Mouse (Mus musculus) intestine, embryonic 15.5 days (tissue): ENCODE results near the gene Cdc42bpg. TPM values are rescaled to one million over a fixed set of nuclear protein-coding genes. Genes with fewer than 3 reads are reported as not detected.

ENCODE experiments used
- ATAC-seq: fragments of 200-750 bp; cut with Nextera tagmentation; 2 replicates; pipeline ENCODE4 v1.8.0; 2017; ENCODE audit warnings: moderate TSS enrichment, moderate library complexity
- H3K27ac ChIP-seq: fragments of 300-500 bp; sonication (generic); 2 replicates; pipeline ENCODE4 v1.5.1; 2015; ENCODE audit warnings: mild to moderate bottlenecking, inconsistent platforms
- H3K27me3 ChIP-seq: fragments of 300-500 bp; sonication (generic); replicated peaks from 2 replicates; pipeline ENCODE4 v1.6.1; 2015; ENCODE audit warnings: inconsistent platforms
- H3K36me3 ChIP-seq: fragments of 300-500 bp; sonication (generic); 2 replicates; pipeline ENCODE4 v1.6.1; 2015; ENCODE audit warnings: inconsistent platforms
- H3K4me1 ChIP-seq: fragments of 300-500 bp; sonication (generic); replicated peaks from 2 replicates; pipeline ENCODE4 v1.6.1; 2015; ENCODE audit warnings: inconsistent platforms
- H3K4me2 ChIP-seq: fragments of 300-500 bp; sonication (generic); replicated peaks from 2 replicates; pipeline ENCODE4 v1.6.1; 2015; ENCODE audit warnings: mild to moderate bottlenecking, inconsistent platforms
- H3K4me3 ChIP-seq: fragments of 300-500 bp; sonication (generic); replicated peaks from 2 replicates; pipeline ENCODE4 v1.5.1; 2015; ENCODE audit warnings: inconsistent platforms
- H3K9ac ChIP-seq: fragments of 300-500 bp; sonication (generic); 2 replicates; pipeline ENCODE4 v1.6.1; 2015; ENCODE audit warnings: inconsistent platforms
- H3K9me3 ChIP-seq: fragments of 300-500 bp; sonication (generic); 2 replicates; pipeline ENCODE4 v1.6.1; 2016; ENCODE audit warnings: inconsistent platforms
- WGBS: fragments of 180-500 bp; shearing (Covaris S2); methylation state at CpG from one replicate; pipeline ENCODE4 v1.1.7; 2015; 5-methylcytosine and 5-hydroxymethylcytosine counted together
- polyA plus RNA-seq: library from polyadenylated mRNA; unstranded; fragments of >200 nt; fragmentation: Nextera tagmentation; extraction: Ambion mirVana; gene quantifications from 2 replicates; pipeline ENCODE4 v1.2.1, GENCODE M21; 2015

Gene Cdc42bpg
- polyA plus RNA-seq, 1 experiment from 2014 or later: 1.0 TPM

GRCm38 (mm10) chr19:6349215-6349983 lies 43.1 kb downstream of the Cdc42bpg start:
- ATAC-seq: no peak
- H3K27ac ChIP-seq: no peak overlapping the region
- H3K9me3 ChIP-seq: no peaks in the 10 kb centered on the region

DNA sequence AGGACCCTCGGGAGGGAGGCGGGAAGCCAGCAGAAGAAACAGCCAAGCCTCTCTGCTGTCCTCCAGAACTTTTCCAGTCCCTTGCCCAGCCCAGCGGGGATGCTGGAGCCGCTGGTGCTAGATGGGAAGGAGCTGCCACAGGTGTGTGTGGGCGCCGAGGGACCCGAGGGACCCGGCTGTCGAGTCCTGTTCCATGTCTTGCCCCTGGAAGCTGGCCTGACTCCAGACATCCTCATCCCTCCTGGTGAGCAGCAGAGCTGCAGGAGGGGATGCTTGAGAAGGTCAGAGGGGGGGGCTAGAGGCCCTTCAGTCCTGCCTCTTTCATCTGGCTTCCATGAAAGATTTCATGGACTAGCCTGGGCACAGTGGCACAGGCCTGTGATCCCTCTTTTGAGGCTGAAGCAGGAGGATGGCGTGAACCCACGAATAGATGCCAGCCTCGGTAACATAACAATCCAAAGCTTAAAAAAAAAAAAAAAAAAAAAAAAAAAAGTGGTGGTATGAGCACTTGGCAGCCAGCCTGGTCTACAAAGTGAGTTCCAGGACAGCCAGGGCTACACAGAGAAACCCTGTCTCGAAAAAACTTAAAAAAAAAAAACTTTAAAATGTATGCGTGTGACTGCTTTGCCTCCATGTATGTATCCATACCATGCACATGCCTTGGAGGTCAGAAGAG lies 45.3 kb downstream of the Cdc42bpg start:
- no peak overlapping the region for H3K4me2 ChIP-seq
- H3K27ac ChIP-seq: no peak overlapping the region
- H3K27me3 ChIP-seq: no peaks in the 10 kb centered on the region
- WGBS: 67% methylated on average over 14 of the region's 14 CpGs
- no peaks in the 10 kb centered on the region for H3K36me3 ChIP-seq
- ATAC-seq: no peak
- H3K9ac ChIP-seq: no peak overlapping the region
- no peak overlapping the region for H3K4me3 ChIP-seq
- 0 out of 2 replicates have a peak, but pooled peaks cover 8% of the 10 kb centered on the region for H3K4me1 ChIP-seq
- H3K9me3 ChIP-seq: no peaks in the 10 kb centered on the region

More at GRCm38 (mm10) chr19:6349215-6349983, 43.1 kb downstream of the Cdc42bpg start:
- H3K36me3 ChIP-seq: 0 out of 2 replicates have a peak, but pooled peaks cover 7% of the 10 kb centered on the region
- H3K9ac ChIP-seq: no peak overlapping the region
- WGBS: 39% methylated on average over 14 of the region's 14 CpGs
- no peak overlapping the region for H3K4me2 ChIP-seq
- no peak overlapping the region for H3K4me3 ChIP-seq
- H3K27me3 ChIP-seq: no peaks in the 10 kb centered on the region
- H3K4me1 ChIP-seq: 0 out of 2 replicates have a peak, but pooled peaks cover 8% of the 10 kb centered on the region

- no peaks in the 10 kb centered on the region for H3K9me3 ChIP-seq
- no peaks in the 10 kb centered on the region for H3K27me3 ChIP-seq
- H3K4me1 ChIP-seq: 0 out of 2 replicates have a peak, but pooled peaks cover 8% of the 10 kb centered on the region
- ATAC-seq: no peak
- H3K4me3 ChIP-seq: no peak overlapping the region
- H3K9ac ChIP-seq: no peak overlapping the region
- no peak overlapping the region for H3K27ac ChIP-seq
- H3K36me3 ChIP-seq: no peaks in the 10 kb centered on the region
- WGBS: 87% methylated on average over 2 of the region's 2 CpGs
- H3K4me2 ChIP-seq: no peak overlapping the region
Measured at GRCm38 (mm10) chr19:6352107-6352505, 45.9 kb downstream of the Cdc42bpg start.

- 86% methylated on average over 7 of the region's 7 CpGs for WGBS
- H3K27me3 ChIP-seq: no peaks in the 10 kb centered on the region
- no peak overlapping the region for H3K4me3 ChIP-seq
- H3K36me3 ChIP-seq: no peaks in the 10 kb centered on the region
- H3K4me1 ChIP-seq: 0 out of 2 replicates have a peak, but pooled peaks cover 5% of the 10 kb centered on the region
- H3K9ac ChIP-seq: no peak overlapping the region
- no peak overlapping the region for H3K27ac ChIP-seq
- H3K9me3 ChIP-seq: no peaks in the 10 kb centered on the region
- no peak overlapping the region for H3K4me2 ChIP-seq
- ATAC-seq: no peak
Measured at GRCm38 (mm10) chr19:6354030-6354429, 47.8 kb downstream of the Cdc42bpg start.

GRCm38 (mm10) chr19:6361291-6361690 lies 55.0 kb downstream of the Cdc42bpg start:
- ATAC-seq: no peak
- no peak overlapping the region for H3K4me3 ChIP-seq
- WGBS: 92% methylated on average over 3 of the region's 3 CpGs
- H3K9ac ChIP-seq: no peak overlapping the region
- H3K4me1 ChIP-seq: peaks cover 9% of the 10 kb centered on the region
- H3K36me3 ChIP-seq: peaks cover 4% of the 10 kb centered on the region; the same call in 1 of the 2 replicates
- H3K9me3 ChIP-seq: no peaks in the 10 kb centered on the region
- H3K4me2 ChIP-seq: no peak overlapping the region
- H3K27ac ChIP-seq: no peak overlapping the region
- H3K27me3 ChIP-seq: no peaks in the 10 kb centered on the region

DNA sequence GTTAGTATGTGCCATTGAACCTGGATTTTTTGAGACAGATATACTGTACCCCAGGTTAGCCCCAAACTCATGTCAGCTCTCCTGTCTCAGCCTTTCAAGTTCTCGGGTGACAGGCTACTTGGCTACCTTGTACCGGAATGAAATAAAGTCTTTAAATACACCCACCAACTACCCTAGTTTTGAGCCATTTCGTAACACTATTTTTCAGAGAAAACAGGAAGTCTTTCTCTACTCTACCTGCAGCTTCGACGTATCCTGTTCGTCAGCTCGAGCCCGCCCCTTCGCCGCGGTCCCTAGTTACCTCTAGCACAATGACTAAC lies 56.8 kb downstream of the Cdc42bpg start:
- Histone ChIP-seq H3K4me1 (peaks cover 9% of the 10 kb centered on the region), H3K4me2 (peak overlapping the region; percentile 53), H3K9me3 (no peaks in the 10 kb centered on the region), H3K9ac (0 out of 2 replicates have a peak overlapping the region, but pooled peaks have one; percentile 11), H3K36me3 (peaks cover 9% of the 10 kb centered on the region), H3K27me3 (no peaks in the 10 kb centered on the region), H3K27ac (peak overlapping the region; percentile 13; the same call in 1 of the 2 replicates), H3K4me3 (peak overlapping the region; percentile 96)
- no peak for ATAC-seq
- under 1% methylated on average over 11 of the region's 11 CpGs for WGBS

DNA sequence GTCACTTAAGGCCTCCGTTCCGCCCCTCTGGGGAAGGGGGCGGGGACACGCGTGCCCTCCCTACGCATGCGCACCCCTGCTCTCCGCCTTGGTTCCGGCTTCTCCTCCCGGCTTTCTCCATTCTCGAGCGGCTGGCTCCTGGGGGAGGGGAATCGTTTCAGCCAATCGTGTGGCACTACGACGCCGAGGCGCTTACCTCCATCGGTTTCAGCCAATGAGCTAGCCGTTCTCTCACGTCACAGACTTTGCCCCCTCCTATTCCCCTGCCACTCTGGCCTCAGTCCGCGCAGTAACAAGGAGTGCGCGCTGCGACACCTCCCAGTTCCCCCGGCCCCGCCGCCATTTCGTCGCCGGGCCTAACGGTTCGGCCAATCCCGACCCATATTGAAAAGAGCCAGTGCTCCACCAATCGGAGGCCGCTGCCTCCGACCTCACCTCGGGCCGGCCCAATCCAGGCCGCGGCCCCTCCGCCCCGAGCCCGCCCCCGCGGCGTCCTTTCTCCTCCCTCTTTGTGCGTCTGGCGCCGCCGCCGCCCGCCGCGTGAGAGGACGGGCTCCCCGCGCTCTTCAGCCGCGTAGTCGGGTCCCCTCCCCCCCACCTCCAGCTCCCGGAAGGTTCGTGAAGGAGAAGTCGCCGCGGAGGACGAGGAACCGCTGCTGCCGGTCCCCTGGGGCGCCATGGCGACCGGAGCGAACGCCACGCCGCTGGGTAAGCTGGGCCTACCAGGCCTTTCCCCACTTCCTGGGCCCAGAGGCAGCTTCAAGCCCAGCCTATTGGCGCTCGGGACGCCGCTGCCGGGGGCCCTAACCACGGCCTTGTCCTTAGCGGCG lies 57.4 kb downstream of the Cdc42bpg start, which contains the start of gene Sf1:
Gene Sf1 (plus strand): TSS at position 280 of the 830 bp plus-strand sequence.
- Histone ChIP-seq H3K4me3 (peak within 1 kb of the TSS; percentile 96), H3K9me3 (no peaks in the 10 kb centered on the region), H3K27ac (peak within 1 kb of the TSS; percentile 99), H3K9ac (peak within 1 kb of the TSS; percentile 99), H3K4me2 (peak within 1 kb of the TSS; percentile 72), H3K4me1 (peaks cover 9% of the 10 kb centered on the region), H3K27me3 (no peaks in the 10 kb centered on the region), H3K36me3 (peaks cover 9% of the 10 kb centered on the region)
- under 1% methylated on average over 82 of the region's 85 CpGs for WGBS
- ATAC-seq: peak; percentile 98

- Histone ChIP-seq H3K36me3 (peaks cover 9% of the 10 kb centered on the region), H3K4me2 (peak overlapping the region; percentile 72), H3K27me3 (no peaks in the 10 kb centered on the region), H3K27ac (peak overlapping the region; percentile 99), H3K9me3 (no peaks in the 10 kb centered on the region), H3K4me3 (peak overlapping the region; percentile 96), H3K9ac (peak overlapping the region; percentile 99), H3K4me1 (peaks cover 9% of the 10 kb centered on the region)
- WGBS: under 1% methylated on average over 55 of the region's 55 CpGs
- peak; percentile 5 for ATAC-seq
Measured at GRCm38 (mm10) chr19:6364317-6364725, 58.1 kb downstream of the Cdc42bpg start.

- H3K4me2 ChIP-seq: peak overlapping the region; percentile 72
- H3K9ac ChIP-seq: peak overlapping the region; percentile 99
- no peak overlapping the region; the same call in 1 of the 2 replicates for H3K27ac ChIP-seq
- WGBS: 0% methylated on average over 2 of the region's 2 CpGs
- H3K9me3 ChIP-seq: no peaks in the 10 kb centered on the region
- H3K4me3 ChIP-seq: peak overlapping the region; percentile 96
- H3K27me3 ChIP-seq: no peaks in the 10 kb centered on the region
- no peak for ATAC-seq
- H3K4me1 ChIP-seq: peaks cover 9% of the 10 kb centered on the region
- H3K36me3 ChIP-seq: peaks cover 9% of the 10 kb centered on the region
Measured at GRCm38 (mm10) chr19:6364842-6365241, 58.6 kb downstream of the Cdc42bpg start.

DNA sequence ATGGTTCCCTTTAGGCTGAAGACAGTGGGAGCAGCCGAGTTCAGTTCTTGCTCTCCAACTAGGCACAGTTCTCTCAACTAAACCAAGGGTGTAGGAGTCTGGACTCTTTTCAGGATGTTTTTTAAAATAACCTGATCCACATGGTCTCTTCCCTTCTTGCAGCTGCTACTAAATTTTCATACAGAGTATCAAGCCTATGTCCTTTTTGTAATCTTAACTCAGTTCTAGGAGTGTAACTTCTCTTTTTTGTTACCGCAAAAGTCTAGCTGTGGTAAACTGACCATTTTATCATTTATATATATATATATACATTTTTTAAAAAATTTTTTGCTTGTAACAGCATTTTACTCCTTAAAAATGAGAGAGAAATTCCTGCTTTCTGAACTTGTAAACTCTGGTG lies 63.9 kb downstream of the Cdc42bpg start:
- no peak overlapping the region for H3K4me3 ChIP-seq
- 89% methylated on average over 2 of the region's 2 CpGs for WGBS
- H3K4me1 ChIP-seq: peaks cover 8% of the 10 kb centered on the region
- H3K4me2 ChIP-seq: no peak overlapping the region
- peaks cover 58% of the 10 kb centered on the region for H3K36me3 ChIP-seq
- no peak overlapping the region for H3K9ac ChIP-seq
- H3K27ac ChIP-seq: no peak overlapping the region
- no peak for ATAC-seq
- no peaks in the 10 kb centered on the region for H3K9me3 ChIP-seq
- no peaks in the 10 kb centered on the region for H3K27me3 ChIP-seq

DNA sequence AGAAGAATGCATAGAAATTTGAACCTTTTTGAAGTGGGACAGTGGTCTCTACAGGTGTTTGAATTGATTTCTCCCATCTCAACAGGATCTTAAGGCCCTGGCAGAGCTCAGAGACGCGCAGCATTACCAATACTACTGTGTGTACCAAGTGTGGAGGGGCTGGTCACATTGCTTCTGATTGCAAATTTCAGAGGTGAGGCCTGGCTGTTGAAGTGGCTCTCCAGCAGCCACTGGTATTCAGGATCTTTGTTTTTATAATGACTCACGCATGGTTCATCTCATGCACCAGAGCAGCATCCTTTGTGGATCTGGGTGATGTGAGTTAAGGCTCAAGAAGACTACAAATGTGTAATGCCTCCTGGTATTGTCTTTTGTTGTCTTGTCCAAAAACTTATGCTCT lies 66.2 kb downstream of the Cdc42bpg start:
- no peaks in the 10 kb centered on the region for H3K9me3 ChIP-seq
- 0 out of 2 replicates have a peak, but pooled peaks cover 3% of the 10 kb centered on the region for H3K4me1 ChIP-seq
- H3K4me2 ChIP-seq: no peak overlapping the region
- no peak overlapping the region for H3K27ac ChIP-seq
- no peak for ATAC-seq
- no peaks in the 10 kb centered on the region for H3K27me3 ChIP-seq
- peaks cover 72% of the 10 kb centered on the region for H3K36me3 ChIP-seq
- no peak overlapping the region for H3K4me3 ChIP-seq
- no peak overlapping the region for H3K9ac ChIP-seq
- WGBS: 91% methylated on average over 3 of the region's 3 CpGs
